Mouse (Mus musculus): ENCODE measurements at regions not wholly inside any gene's neighbourhood (a gene's known extent, or its start where the extent isn't known, plus 50 kb on each side); places are given as distances from the start of the nearest gene placed in this dataset.
"Not testable (repeated sequence)": the region's sequence is repeated elsewhere in the genome, so short reads cannot be mapped to it uniquely, and the experiment has no call there.

DNA sequence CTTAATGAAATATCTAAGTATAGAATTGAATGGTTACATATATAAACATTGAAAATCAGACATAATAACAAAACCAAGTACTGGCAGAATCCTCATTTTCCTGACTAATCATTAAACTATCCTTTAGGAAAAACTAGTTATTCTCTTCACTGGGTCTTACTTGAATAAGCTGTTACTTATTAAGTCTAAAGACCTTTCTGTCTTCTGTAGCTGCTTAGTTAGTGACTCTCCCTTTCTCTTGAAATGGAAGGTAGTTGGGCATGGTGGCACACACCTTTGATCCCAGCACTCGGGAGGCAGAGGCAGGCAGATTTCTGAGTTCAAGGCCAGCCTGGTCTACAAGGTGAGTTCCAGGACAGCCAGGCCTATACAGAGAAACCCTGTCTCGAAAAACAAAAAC, 135.9 kb upstream of the Abcb5 start:
- not testable (repeated sequence) for DNase-seq

DNA sequence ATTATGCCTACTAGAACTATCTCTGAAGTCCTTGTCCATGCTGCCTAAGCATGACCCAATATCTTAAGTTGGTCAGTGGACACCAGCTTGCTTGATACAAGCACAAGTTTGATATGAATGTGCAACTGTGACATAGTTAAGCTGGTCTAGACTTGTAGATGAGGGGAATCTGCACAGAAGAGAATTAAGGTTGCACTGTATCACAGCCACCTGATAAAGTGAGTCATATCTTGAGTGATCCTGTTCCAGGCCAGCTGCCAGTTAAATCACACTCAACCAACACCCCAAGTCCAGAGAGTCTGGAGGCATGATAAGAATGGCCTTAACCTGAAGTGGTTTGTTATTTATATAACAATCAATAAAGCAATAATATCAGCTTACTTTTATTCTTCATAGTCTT, 133.5 kb upstream of the Abcb5 start:
- DNase-seq: no peak

GRCm38 (mm10) chr12:119097814-119098213, 131.6 kb upstream of the Abcb5 start:
- DNase-seq: no peak

DNA sequence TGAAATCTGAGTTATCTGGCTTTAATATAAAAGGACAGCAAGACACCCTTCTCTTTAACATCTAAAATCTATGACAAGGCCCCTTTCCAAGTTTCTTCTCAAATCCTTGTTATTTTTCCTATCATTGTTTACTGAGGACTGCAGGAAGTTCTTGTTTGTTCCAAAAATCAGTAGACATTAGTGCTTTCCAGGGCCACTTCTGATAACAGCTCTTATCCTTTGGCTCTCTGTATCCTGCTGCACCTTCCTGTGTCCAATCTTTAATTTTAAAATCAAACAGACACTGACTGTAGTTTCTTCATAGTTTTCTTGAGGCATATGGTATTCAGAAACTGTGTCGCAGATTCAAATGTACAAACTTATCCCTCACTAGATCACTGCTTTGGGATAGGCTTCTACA, 128.1 kb upstream of the Abcb5 start:
- no peak for DNase-seq

DNA sequence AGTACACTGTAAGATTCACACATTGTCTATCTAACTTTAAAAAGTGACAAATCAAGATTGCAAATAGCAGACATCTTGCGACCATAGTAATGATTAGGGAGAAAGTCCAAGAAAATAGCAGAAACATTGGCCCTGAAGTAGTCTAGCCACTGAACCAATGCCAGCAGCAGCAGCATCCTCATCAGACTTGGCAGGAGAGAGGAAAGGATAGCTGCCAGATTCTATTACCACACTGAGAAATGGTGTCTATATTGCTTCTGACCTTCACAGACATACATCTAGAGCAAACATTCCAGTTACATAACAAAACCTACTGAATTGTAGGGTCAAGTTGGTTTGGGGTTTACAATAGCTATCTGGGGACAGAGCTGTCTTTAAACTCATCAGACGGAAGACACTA, 127.2 kb upstream of the Abcb5 start:
- peak; percentile 20 for DNase-seq

DNA sequence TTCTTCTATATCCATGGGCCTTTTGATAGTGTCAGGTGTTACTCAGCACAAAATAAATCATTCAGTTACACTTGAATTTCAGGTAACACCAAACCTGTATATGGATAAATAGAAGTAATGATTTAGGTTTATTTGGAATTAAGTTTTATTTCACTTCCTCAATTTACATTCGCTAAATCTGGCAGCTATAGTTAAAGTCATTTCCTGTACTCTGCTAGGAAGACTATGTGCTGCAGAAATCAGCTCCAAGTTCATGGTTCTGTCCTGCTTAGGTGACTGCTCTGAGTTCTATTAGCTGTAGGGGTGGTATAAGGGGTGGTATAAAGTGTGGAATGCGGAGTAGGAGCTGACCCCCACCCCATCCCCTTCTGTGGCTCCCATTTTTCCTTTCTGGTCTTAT, 123.1 kb upstream of the Abcb5 start:
- no peak for DNase-seq

DNA sequence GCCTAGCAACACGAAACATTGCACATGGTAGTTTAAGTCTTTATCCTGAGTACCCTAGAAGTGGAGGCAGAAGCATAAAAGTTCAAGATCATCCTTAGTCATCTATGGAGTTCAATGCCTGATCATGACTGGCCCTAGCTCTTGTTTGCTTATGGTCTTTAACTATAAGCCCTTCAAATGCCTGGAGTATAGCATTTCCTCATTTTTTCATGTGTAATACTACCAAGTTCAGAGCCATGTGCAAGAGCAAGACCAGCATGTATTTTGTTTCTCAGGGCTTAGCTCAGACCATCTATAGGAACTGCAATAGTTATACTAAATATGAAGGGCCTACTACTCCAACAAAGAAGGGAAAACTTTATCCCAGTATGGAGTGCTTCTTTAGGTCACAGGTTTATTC, 122.4 kb upstream of the Abcb5 start:
- no peak for DNase-seq

- no peak for DNase-seq
Observed at GRCm38 (mm10) chr12:119084814-119085213, 118.6 kb upstream of the Abcb5 start.

GRCm38 (mm10) chr12:119082781-119083180, 116.6 kb upstream of the Abcb5 start:
- no peak for DNase-seq

- DNase-seq: no peak
Observed at GRCm38 (mm10) chr12:119075825-119076224, 109.6 kb upstream of the Abcb5 start.

GRCm38 (mm10) chr12:119074742-119075478, 108.7 kb upstream of the Abcb5 start:
- no peak for DNase-seq

- DNase-seq: no peak
Observed at GRCm38 (mm10) chr12:119074147-119074546, 107.9 kb upstream of the Abcb5 start.

DNA sequence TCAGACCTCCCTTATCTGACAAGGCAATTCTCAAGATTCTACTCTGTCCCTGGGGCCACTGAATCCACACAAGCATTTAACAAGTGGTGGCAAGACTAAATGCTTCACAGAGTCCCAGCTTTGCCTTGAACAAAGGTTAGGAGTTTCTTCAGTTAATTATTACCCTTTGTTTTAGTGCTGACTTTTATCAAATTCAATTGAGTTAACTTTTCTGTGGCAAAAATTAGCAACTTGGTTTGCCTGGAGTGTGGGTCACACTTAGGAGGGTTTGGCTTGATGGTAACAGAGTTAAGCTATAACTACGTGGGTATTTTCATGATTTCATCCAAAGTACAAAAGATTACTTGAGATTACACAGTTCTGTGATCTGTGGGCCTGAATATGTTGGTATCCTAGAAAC, 104.7 kb upstream of the Abcb5 start:
- no peak for DNase-seq

- DNase-seq: no peak
Observed at GRCm38 (mm10) chr12:119070446-119070845, 104.2 kb upstream of the Abcb5 start.

- no peak for DNase-seq
Observed at GRCm38 (mm10) chr12:119069747-119070146, 103.5 kb upstream of the Abcb5 start.

DNA sequence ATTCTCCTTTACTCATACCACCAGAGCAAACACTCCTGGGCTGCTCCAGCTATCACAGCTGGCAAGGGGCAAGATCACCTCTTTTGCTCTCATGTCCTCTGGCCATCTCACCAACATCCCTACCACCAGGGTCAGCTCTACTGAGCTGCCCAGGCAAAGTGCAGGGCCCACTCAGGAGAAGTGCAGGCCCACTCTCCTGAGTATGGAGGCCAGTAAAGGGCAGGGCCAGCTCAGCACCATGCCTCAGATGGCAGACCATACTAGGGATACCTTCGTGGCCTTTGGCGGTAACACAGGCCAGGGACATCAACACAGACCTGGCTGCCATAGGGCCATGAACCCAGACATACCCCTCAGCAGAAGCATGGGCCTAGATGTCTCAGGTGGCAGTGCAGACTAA, 101.9 kb upstream of the Abcb5 start:
- no peak for DNase-seq

GRCm38 (mm10) chr12:119062931-119063330, 96.7 kb upstream of the Abcb5 start:
- DNase-seq: no peak

DNA sequence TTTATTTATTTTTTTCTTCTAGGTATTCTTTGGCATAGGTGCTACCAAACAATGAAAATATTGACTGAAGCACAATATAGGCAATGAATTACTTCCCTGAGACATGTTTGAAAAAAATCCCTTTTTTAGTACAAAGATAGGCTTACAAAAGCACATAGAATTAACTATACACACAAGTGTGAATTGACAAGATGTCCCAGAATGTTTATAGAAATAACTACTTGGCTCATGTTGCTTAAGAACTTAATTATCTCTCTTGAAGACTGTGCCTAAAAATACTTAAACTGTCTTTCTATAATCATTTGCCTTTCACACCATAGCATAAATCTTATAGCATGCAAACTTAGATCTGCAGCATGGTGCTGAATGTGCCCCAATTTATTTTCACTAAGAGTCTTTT, 96.3 kb upstream of the Abcb5 start:
- DNase-seq: no peak

DNA sequence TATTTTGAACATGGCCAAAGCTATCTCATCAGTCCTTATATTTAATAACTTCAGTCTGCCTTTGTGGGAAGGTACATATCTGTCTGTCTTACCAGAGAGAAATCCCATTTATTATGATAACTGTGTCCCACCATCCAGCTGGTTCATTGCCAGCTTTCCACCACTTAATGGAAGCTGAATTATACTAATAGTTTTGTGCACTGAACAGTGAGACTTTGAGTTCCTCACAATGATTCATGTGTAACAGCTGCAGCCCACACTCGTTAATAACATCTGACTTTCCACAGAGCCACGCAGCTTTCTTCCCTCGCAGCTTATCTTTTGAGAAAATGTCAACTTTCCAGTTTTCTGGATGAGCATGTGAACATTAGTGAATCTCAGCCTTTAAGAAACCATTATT, 88.3 kb upstream of the Abcb5 start:
- peak; percentile 33 for DNase-seq

- no peak for DNase-seq
Observed at GRCm38 (mm10) chr12:119051692-119052379, 85.6 kb upstream of the Abcb5 start.

DNA sequence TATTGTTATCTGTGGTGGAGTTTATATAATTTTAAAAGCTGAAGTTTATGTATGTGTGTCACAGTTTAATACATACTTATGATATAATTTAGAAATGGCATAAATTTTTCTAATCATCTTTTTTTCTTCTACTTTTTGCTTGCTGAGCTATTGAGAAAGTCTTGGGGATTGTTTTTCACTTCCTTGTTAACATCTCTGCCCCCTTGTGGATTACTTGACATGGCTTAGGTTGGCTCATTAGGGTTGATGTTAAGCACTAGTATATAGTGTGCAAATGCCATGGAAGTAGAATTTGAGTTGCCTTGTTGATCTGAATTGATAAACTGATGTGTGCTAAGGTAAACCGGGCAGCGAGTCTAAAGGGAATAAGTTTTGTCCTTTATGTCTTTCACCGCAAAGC, 72.1 kb upstream of the Abcb5 start:
- DNase-seq: no peak

GRCm38 (mm10) chr12:119034828-119035227, 68.6 kb upstream of the Abcb5 start:
- DNase-seq: no peak

DNA sequence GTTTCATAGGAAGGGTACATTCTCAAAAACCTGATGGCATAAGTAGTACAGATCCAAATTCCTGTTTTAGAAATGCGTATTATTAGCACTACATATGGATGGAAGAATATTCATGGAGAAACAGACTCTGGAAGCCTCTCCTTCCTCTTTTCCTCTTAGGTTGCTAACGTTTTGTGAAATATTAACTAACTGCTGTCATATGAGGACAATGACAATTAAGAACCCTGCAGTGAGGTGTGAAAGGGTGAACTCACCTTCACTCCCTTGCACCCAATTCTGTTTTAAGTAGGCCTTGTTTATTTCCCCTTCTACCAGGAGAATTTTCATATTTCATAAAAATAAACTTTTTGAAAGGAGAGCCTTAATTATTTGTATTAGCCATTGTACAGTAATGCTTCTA, 62.5 kb upstream of the Abcb5 start:
- no peak for DNase-seq

DNA sequence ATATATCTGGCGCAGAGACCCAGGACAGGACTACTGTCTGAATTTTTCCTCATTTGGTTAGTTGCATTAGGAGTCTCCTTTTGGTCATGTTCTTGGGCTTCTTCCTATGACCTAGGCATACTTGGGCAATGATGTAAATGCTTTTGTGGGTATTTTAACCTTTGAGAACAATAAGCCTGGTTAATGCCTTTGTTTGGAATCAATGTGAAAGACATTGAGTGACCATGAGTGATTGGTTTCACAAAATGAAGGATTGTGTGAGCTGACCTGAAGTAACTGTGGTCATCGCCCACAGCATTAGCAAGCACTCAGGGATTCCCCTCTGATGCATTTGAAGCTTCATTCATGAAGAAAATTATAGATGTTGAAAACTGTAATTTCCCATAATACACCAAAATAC, 61.9 kb upstream of the Abcb5 start:
- no peak for DNase-seq
